Mouse (Mus musculus): Measurements from ENCODE around the gene Mthfd1.

DNA sequence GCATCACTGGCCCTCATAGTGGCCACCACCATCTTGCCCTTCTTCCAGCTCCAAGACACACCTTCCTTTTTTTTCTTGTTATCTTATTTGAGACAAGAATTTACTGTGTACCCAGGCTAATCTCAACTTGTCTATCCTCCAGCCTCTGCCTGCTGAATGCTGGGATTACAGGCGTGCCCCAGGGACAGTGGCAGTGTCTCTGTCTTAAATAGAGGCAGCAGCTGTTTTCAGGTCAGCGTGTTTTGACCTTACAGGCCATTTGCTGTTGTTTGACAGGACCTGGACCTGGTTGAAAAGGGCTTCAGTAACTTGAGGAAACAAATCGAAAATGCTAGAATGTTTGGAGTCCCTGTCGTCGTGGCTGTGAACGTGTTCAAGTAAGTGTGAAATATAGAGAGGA is 55.5 kb downstream of the Mthfd1 start:
- no peak for TF ChIP-seq BHLHE40 (IDR thresholded peaks at IDR 0.05; ENCODE audit: low read depth, low read length)
- TF ChIP-seq CTCF (conservative IDR thresholded peaks at IDR 0.05 in 1 of 2, IDR thresholded peaks at IDR 0.05 in 1 of 2; ENCODE audit: low read depth in 2 of 2, low read length in 2 of 2) = no peak
- no peak for TF ChIP-seq EP300 (IDR thresholded peaks at IDR 0.05; ENCODE audit: low read length)
- TF ChIP-seq HCFC1 (IDR thresholded peaks at IDR 0.05; ENCODE audit: low read depth, low read length) = no peak
- TF ChIP-seq ETS1 (conservative IDR thresholded peaks at IDR 0.05; ENCODE audit: low read depth, low read length) = no peak
- TF ChIP-seq E2F4 (IDR thresholded peaks at IDR 0.05; ENCODE audit: insufficient replicate concordance, low read depth, low read length) = no peak
- TF ChIP-seq USF1 (IDR thresholded peaks at IDR 0.05; ENCODE audit: low read depth, low read length) = no peak
- TF ChIP-seq ELF1 (IDR thresholded peaks at IDR 0.05; ENCODE audit: low read depth, low read length) = no peak
- TF ChIP-seq MAX (IDR thresholded peaks at IDR 0.05; ENCODE audit: low read length) = no peak
- no peak for TF ChIP-seq MAZ (IDR thresholded peaks at IDR 0.05; ENCODE audit: low read depth, low read length)
- TF ChIP-seq MAFK (IDR thresholded peaks at IDR 0.05; ENCODE audit: insufficient replicate concordance, low read length) = no peak
- no peak for TF ChIP-seq POLR2A (IDR thresholded peaks at IDR 0.05; ENCODE audit: low read depth, low read length)

Measured in CH12.LX (cell line).